Mouse (Mus musculus) lung, embryonic 16.5 days (tissue): ENCODE measurements around the gene Esyt3. TPM values are rescaled to one million over a fixed set of nuclear protein-coding genes. Genes with fewer than 3 reads are reported as not detected.
A peak's percentile ranks its signal among the peaks of the same experiment; 100 is the strongest.

Experiments used
- ATAC-seq: fragments of 200-750 bp; cut with Nextera tagmentation; 2 replicates; pipeline ENCODE4 v1.8.0; 2017; ENCODE audit warnings: low read depth, mild to moderate bottlenecking, moderate library complexity
- H3K27ac ChIP-seq: fragments of 300-500 bp; sonication (generic); 2 replicates; pipeline ENCODE4 v1.5.1; 2014; ENCODE audit warnings: mild to moderate bottlenecking, control low read depth, low read length
- H3K27me3 ChIP-seq: fragments of 300-500 bp; sonication (generic); 2 replicates; pipeline ENCODE4 v1.6.1; 2014; ENCODE audit warnings: low read depth, low read length, mixed read lengths; ENCODE audit not compliant: control insufficient read depth, insufficient read depth
- H3K36me3 ChIP-seq: fragments of 300-500 bp; sonication (generic); 2 replicates; pipeline ENCODE4 v1.6.1; 2014; ENCODE audit warnings: low read length; ENCODE audit not compliant: control insufficient read depth, insufficient read depth
- H3K4me1 ChIP-seq: fragments of 300-500 bp; sonication (generic); replicated peaks from 2 replicates; pipeline ENCODE4 v1.6.1; 2014; ENCODE audit warnings: low read length, mixed read lengths; ENCODE audit not compliant: control insufficient read depth, insufficient read depth
- H3K4me2 ChIP-seq: fragments of 300-500 bp; sonication (generic); 2 replicates; pipeline ENCODE4 v1.6.1; 2014; ENCODE audit warnings: low read depth, low read length, control low read depth
- H3K4me3 ChIP-seq: fragments of 300-500 bp; sonication (generic); 2 replicates; pipeline ENCODE4 v1.5.1; 2014; ENCODE audit warnings: mild to moderate bottlenecking, low read length, control low read depth
- H3K9ac ChIP-seq: fragments of 300-500 bp; sonication (generic); 2 replicates; pipeline ENCODE4 v1.6.1; 2014; ENCODE audit warnings: low read length, control low read depth
- H3K9me3 ChIP-seq: fragments of 300-500 bp; sonication (generic); 2 replicates; pipeline ENCODE4 v1.6.1; 2016; ENCODE audit warnings: low read length; ENCODE audit not compliant: control insufficient read depth
- WGBS: fragments of 180-500 bp; shearing (Covaris S2); extraction: QIAGEN DNeasy Blood & Tissue Kit; methylation state at CpG from one replicate; pipeline ENCODE4 v1.1.7; 2014; 5-methylcytosine and 5-hydroxymethylcytosine counted together
- polyA plus RNA-seq: library from polyadenylated mRNA; unstranded; fragments of >200 nt; fragmentation: Nextera tagmentation; extraction: Ambion mirVana; gene quantifications from 2 replicates; pipeline ENCODE4 v1.2.1, GENCODE M21; 2015

Esyt3 gene
- 0.65 and 0.70 TPM in 2 replicates for polyA plus RNA-seq

GRCm38 (mm10) chr9:99357921-99358692 is at the start of gene Esyt3:
Gene Esyt3, minus strand, starts transcription at chr9:99358557.
- H3K4me1 ChIP-seq: peaks cover 13% of the 10 kb centered on the region
- peak within 1 kb of the TSS; percentile 51 for H3K4me3 ChIP-seq
- H3K4me2 ChIP-seq: peak within 1 kb of the TSS; percentile 86
- under 1% methylated on average over 62 of the region's 66 CpGs for WGBS
- H3K27ac ChIP-seq: no peak within 1 kb of the TSS
- peak; percentile 78 for ATAC-seq
- H3K36me3 ChIP-seq: no peaks in the 10 kb centered on the region
- peak within 1 kb of the TSS; percentile 56 for H3K9ac ChIP-seq
- H3K27me3 ChIP-seq: peaks cover 33% of the 10 kb centered on the region
- H3K9me3 ChIP-seq: no peaks in the 10 kb centered on the region

GRCm38 (mm10) chr9:99401288-99401974 is 43.1 kb upstream of the Esyt3 start:
- no peak for ATAC-seq

GRCm38 (mm10) chr9:99400781-99401180 is 42.4 kb upstream of the Esyt3 start:
- H3K27me3 ChIP-seq: no peaks in the 10 kb centered on the region
- H3K9ac ChIP-seq: no peak overlapping the region
- H3K9me3 ChIP-seq: no peaks in the 10 kb centered on the region
- WGBS: 62% methylated on average over 6 of the region's 6 CpGs
- H3K36me3 ChIP-seq: no peaks in the 10 kb centered on the region
- H3K4me3 ChIP-seq: no peak overlapping the region
- H3K4me1 ChIP-seq: peaks cover 5% of the 10 kb centered on the region; the same call in 1 of the 2 replicates
- no peak overlapping the region for H3K27ac ChIP-seq
- no peak overlapping the region for H3K4me2 ChIP-seq
- ATAC-seq: no peak

More at GRCm38 (mm10) chr9:99401288-99401974, 43.1 kb upstream of the Esyt3 start:
- Histone ChIP-seq H3K9ac (no peak overlapping the region), H3K27me3 (no peaks in the 10 kb centered on the region), H3K9me3 (no peaks in the 10 kb centered on the region), H3K36me3 (no peaks in the 10 kb centered on the region), H3K27ac (no peak overlapping the region), H3K4me3 (no peak overlapping the region), H3K4me2 (no peak overlapping the region), H3K4me1 (peaks cover 5% of the 10 kb centered on the region; the same call in 1 of the 2 replicates)
- WGBS: 51% methylated on average over 9 of the region's 9 CpGs

- 76% methylated on average over 13 of the region's 13 CpGs for whole genome bisulfite sequencing
- no peaks in the 10 kb centered on the region for H3K9me3 ChIP-seq
- ATAC-seq: no peak
- no peak overlapping the region for H3K27ac ChIP-seq
- peaks cover 5% of the 10 kb centered on the region; the same call in 1 of the 2 replicates for H3K4me1 ChIP-seq
- H3K27me3 ChIP-seq: no peaks in the 10 kb centered on the region
- no peak overlapping the region for H3K4me2 ChIP-seq
- no peaks in the 10 kb centered on the region for H3K36me3 ChIP-seq
- H3K9ac ChIP-seq: no peak overlapping the region
- H3K4me3 ChIP-seq: no peak overlapping the region
These were observed 38.9 kb upstream of the Esyt3 start for GRCm38 (mm10) chr9:99397056-99397815.

GRCm38 (mm10) chr9:99394366-99394765 is 36.0 kb upstream of the Esyt3 start:
- Histone ChIP-seq H3K27me3 (no peaks in the 10 kb centered on the region), H3K9me3 (no peaks in the 10 kb centered on the region), H3K4me3 (no peak overlapping the region), H3K4me2 (no peak overlapping the region), H3K9ac (no peak overlapping the region), H3K36me3 (no peaks in the 10 kb centered on the region), H3K4me1 (no peaks in the 10 kb centered on the region), H3K27ac (no peak overlapping the region)
- 69% methylated on average over 11 of the region's 11 CpGs for WGBS
- no peak for ATAC-seq

GRCm38 (mm10) chr9:99393146-99393545 is 34.8 kb upstream of the Esyt3 start:
- Histone ChIP-seq H3K9ac (no peak overlapping the region), H3K4me1 (no peaks in the 10 kb centered on the region), H3K27ac (no peak overlapping the region), H3K4me2 (no peak overlapping the region), H3K9me3 (no peaks in the 10 kb centered on the region), H3K4me3 (no peak overlapping the region), H3K27me3 (no peaks in the 10 kb centered on the region), H3K36me3 (no peaks in the 10 kb centered on the region)
- 92% methylated on average over 8 of the region's 8 CpGs for WGBS
- no peak for ATAC-seq

GRCm38 (mm10) chr9:99391557-99391956 is 33.2 kb upstream of the Esyt3 start:
- Histone ChIP-seq H3K4me1 (no peaks in the 10 kb centered on the region), H3K9me3 (no peaks in the 10 kb centered on the region), H3K9ac (no peak overlapping the region), H3K36me3 (no peaks in the 10 kb centered on the region), H3K4me3 (no peak overlapping the region), H3K27ac (no peak overlapping the region), H3K27me3 (no peaks in the 10 kb centered on the region), H3K4me2 (no peak overlapping the region)
- no peak for ATAC-seq
- 89% methylated on average over 10 of the region's 10 CpGs for WGBS

- Histone ChIP-seq H3K9ac (no peak overlapping the region), H3K9me3 (no peaks in the 10 kb centered on the region), H3K27me3 (no peaks in the 10 kb centered on the region), H3K36me3 (no peaks in the 10 kb centered on the region), H3K4me3 (no peak overlapping the region), H3K4me1 (no peaks in the 10 kb centered on the region), H3K4me2 (no peak overlapping the region), H3K27ac (no peak overlapping the region)
- no peak for ATAC-seq
- 26% methylated on average over 2 of the region's 2 CpGs for WGBS
These were observed 32.4 kb upstream of the Esyt3 start for GRCm38 (mm10) chr9:99390716-99391115.

- 52% methylated on average over 5 of the region's 5 CpGs for WGBS
- no peaks in the 10 kb centered on the region for H3K4me1 ChIP-seq
- H3K36me3 ChIP-seq: no peaks in the 10 kb centered on the region
- no peak overlapping the region for H3K27ac ChIP-seq
- H3K4me3 ChIP-seq: no peak overlapping the region
- no peaks in the 10 kb centered on the region for H3K27me3 ChIP-seq
- no peak overlapping the region for H3K4me2 ChIP-seq
- no peak for ATAC-seq
- no peak overlapping the region for H3K9ac ChIP-seq
- no peaks in the 10 kb centered on the region for H3K9me3 ChIP-seq
These were observed 31.8 kb upstream of the Esyt3 start for GRCm38 (mm10) chr9:99390201-99390600.
